Mouse (Mus musculus) limb, embryonic 14.5 days (tissue): Measurements from ENCODE around the gene Zfp865. TPM values are rescaled to one million over a fixed set of nuclear protein-coding genes. Genes with fewer than 3 reads are reported as not detected.
"Not testable (repeated sequence)": the region's sequence is repeated elsewhere in the genome, so short reads cannot be mapped to it uniquely, and the experiment has no call there.

Experiments used
- ATAC-seq: fragments of 200-750 bp; cut with Nextera tagmentation; 2 replicates; pipeline ENCODE4 v1.8.0; 2017; ENCODE audit warnings: low read depth, moderate number of reproducible peaks, moderate TSS enrichment; ENCODE audit not compliant: low FRiP score
- DNase-seq: peaks from one replicate; pipeline ENCODE4 v3.0.0-alpha.2; 2015; ENCODE audit warnings: low spot score
- H3K27ac ChIP-seq: fragments of 300-500 bp; sonication (generic); replicated peaks from 2 replicates; pipeline ENCODE4 v1.5.1; 2014; ENCODE audit warnings: low read depth, mild to moderate bottlenecking, low read length, moderate library complexity, mixed read lengths
- H3K27me3 ChIP-seq: fragments of 300-500 bp; sonication (generic); 2 replicates; pipeline ENCODE4 v1.6.1; 2014; ENCODE audit warnings: low read length, mixed read lengths; ENCODE audit not compliant: control insufficient read depth, insufficient read depth
- H3K36me3 ChIP-seq: fragments of 300-500 bp; sonication (generic); 2 replicates; pipeline ENCODE4 v1.6.1; 2014; ENCODE audit warnings: mild to moderate bottlenecking, low read length, moderate library complexity, mixed read lengths; ENCODE audit not compliant: control insufficient read depth, insufficient read depth
- H3K4me1 ChIP-seq: fragments of 300-500 bp; sonication (generic); 2 replicates; pipeline ENCODE4 v1.6.1; 2014; ENCODE audit warnings: antibody characterized with exemption, low read length, mixed read lengths; ENCODE audit not compliant: control insufficient read depth, insufficient read depth
- H3K4me2 ChIP-seq: fragments of 300-500 bp; sonication (generic); replicated peaks from 2 replicates; pipeline ENCODE4 v1.6.1; 2014; ENCODE audit warnings: low read depth, mild to moderate bottlenecking, low read length, moderate library complexity; ENCODE audit not compliant: severe bottlenecking
- H3K4me3 ChIP-seq: fragments of 300-500 bp; sonication (generic); replicated peaks from 2 replicates; pipeline ENCODE4 v1.5.1; 2014; ENCODE audit warnings: low read length
- H3K9ac ChIP-seq: fragments of 300-500 bp; sonication (generic); 2 replicates; pipeline ENCODE4 v1.6.1; 2014; ENCODE audit warnings: mild to moderate bottlenecking, low read depth, low read length, moderate library complexity; ENCODE audit not compliant: severe bottlenecking
- H3K9me3 ChIP-seq: fragments of 300-500 bp; sonication (generic); 2 replicates; pipeline ENCODE4 v1.6.1; 2016; ENCODE audit warnings: low read length; ENCODE audit not compliant: control insufficient read depth
- POLR2A ChIP-seq: fragments of 200-500 bp; IDR thresholded peaks from 2 replicates; pipeline ENCODE4 v1.8.0; 2012; ENCODE audit warnings: inconsistent platforms, mild to moderate bottlenecking, moderate library complexity, borderline replicate concordance; ENCODE audit not compliant: insufficient read depth, insufficient read length; ENCODE audit errors: extremely low read depth
- WGBS: fragments of 180-500 bp; shearing (Covaris S2); extraction: QIAGEN DNeasy Blood & Tissue Kit; methylation state at CpG from one replicate; pipeline ENCODE4 v1.1.7; 2014; 5-methylcytosine and 5-hydroxymethylcytosine counted together
- polyA plus RNA-seq, 2 experiments: library from polyadenylated mRNA; depleted of rRNA in 1 of 2; stranded (reverse) in 1 of 2; unstranded in 1 of 2; fragments of >200 nt; fragmentation: Nextera tagmentation in 1 of 2; extraction: Ambion mirVana in 1 of 2; gene quantifications; 2 replicates each; pipeline versions ENCODE4 v1.2.1 to v1.2.3; 2012 to 2014

The Zfp865 gene
- polyA plus RNA-seq, 2 experiments: 6.6 to 53.2 TPM

DNA sequence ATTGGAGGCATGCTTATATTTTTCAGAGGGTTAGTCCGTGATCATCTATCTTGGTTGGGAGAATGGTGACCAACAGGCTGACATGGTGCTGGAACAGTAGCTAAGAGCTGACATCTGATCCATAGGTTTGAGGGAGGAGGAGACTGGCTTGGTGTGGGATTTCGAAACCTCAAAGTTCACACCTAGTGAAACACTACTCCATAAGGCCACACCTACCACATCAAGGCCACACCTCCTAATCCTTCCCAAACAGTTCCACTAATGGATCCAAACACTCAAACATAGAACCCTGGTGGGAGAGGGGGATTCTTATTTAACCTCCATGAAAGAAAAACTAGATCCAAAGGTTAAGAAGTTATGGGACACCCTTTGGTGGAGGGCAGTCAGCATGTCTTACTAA is 3.3 kb upstream of the Zfp865 start:
- Histone ChIP-seq H3K27me3 (no peaks in the 10 kb centered on the region), H3K9ac (no peak overlapping the region), H3K27ac (no peak overlapping the region), H3K4me3 (no peak overlapping the region), H3K4me2 (no peak overlapping the region), H3K36me3 (peaks cover 11% of the 10 kb centered on the region), H3K9me3 (no peaks in the 10 kb centered on the region), H3K4me1 (peaks cover 17% of the 10 kb centered on the region)
- no peak for TF ChIP-seq POLR2A
- 99% methylated on average over 2 of the region's 2 CpGs for WGBS
- ATAC-seq (no peak), DNase-seq (no peak)

DNA sequence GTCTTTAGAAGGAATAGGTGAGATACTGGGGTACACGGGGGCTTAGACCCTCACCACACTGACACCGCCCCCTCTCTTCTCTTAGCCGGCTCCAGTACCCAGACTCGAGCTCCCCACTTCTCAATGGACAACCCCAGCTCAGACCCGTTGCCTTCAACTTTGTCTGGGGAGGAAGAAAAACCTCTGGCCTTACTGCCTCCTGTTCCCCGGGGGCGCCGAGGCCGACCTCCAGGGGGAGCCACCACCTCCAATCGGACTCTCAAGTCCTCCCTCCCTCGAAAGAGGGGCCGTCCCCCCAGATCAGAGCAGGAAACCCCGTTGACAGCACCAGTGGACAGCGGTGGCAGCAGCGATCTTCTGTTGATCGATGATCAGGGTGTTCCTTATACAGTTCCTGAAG is 2.8 kb upstream of the Zfp865 start:
- ATAC-seq (no peak), DNase-seq (no peak)
- H3K9ac ChIP-seq: no peak overlapping the region
- H3K4me3 ChIP-seq: no peak overlapping the region
- H3K36me3 ChIP-seq: peaks cover 11% of the 10 kb centered on the region
- H3K27me3 ChIP-seq: no peaks in the 10 kb centered on the region
- no peak overlapping the region for H3K27ac ChIP-seq
- H3K9me3 ChIP-seq: no peaks in the 10 kb centered on the region
- WGBS: 93% methylated on average over 16 of the region's 16 CpGs
- no peak overlapping the region for H3K4me2 ChIP-seq
- TF ChIP-seq POLR2A: no peak
- peaks cover 17% of the 10 kb centered on the region for H3K4me1 ChIP-seq

DNA sequence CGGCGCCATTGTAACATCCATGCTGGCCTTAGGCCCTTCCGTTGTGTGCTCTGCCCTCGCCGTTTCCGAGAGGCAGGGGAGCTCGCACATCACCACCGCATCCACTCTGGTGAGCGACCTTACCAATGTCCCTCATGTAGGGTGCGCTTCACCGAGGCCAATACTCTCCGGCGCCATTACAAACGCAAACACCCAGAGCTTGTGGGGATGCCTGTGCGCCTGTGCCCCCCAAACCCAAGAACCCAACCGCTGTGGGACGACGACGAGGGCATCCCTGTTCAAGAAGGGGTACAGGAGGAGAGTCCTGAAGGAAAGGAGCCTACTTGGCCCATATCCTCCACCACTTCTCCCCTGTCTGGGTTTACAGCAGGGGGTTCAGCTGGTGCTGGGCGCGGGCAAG is 2.2 kb upstream of the Zfp865 start:
- H3K27me3 ChIP-seq: no peaks in the 10 kb centered on the region
- peaks cover 17% of the 10 kb centered on the region for H3K4me1 ChIP-seq
- no peak for DNase-seq
- no peak overlapping the region for H3K4me2 ChIP-seq
- no peak for TF ChIP-seq POLR2A
- no peaks in the 10 kb centered on the region for H3K9me3 ChIP-seq
- H3K36me3 ChIP-seq: peaks cover 11% of the 10 kb centered on the region
- H3K9ac ChIP-seq: no peak overlapping the region
- ATAC-seq: no peak
- H3K27ac ChIP-seq: no peak overlapping the region
- no peak overlapping the region for H3K4me3 ChIP-seq
- 97% methylated on average over 21 of the region's 21 CpGs for WGBS

DNA sequence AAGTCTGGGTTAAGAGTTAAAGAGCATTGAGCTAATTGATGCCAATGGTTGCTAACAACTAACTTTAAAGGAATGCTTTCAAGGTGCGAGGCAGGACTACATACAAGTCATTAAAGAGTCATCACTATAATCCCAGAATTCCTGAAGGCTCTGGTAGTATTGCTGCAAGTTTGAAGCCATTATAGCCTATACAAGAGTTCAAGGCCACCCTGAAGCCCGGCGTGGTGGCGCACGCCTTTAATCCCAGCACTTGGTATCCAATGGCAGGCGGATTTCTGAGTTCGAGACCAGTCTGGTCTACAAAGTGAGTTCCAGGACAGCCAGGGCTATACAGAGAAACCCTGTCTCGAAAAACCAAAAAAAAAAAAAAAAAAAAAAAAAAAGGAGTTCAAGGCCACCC is 600 bp upstream of the Zfp865 start:
- peak overlapping the region; percentile 90 for H3K4me3 ChIP-seq
- WGBS: 20% methylated on average over 8 of the region's 8 CpGs
- DNase-seq, ATAC-seq, H3K27me3 ChIP-seq, H3K9me3 ChIP-seq: not testable (repeated sequence)
- peaks cover 15% of the 10 kb centered on the region for H3K4me1 ChIP-seq
- peaks cover 26% of the 10 kb centered on the region for H3K36me3 ChIP-seq
- peak overlapping the region; percentile 93; the same call in 1 of the 2 replicates for H3K9ac ChIP-seq
- H3K4me2 ChIP-seq: peak overlapping the region; percentile 50
- H3K27ac ChIP-seq: peak overlapping the region; percentile 95

DNA sequence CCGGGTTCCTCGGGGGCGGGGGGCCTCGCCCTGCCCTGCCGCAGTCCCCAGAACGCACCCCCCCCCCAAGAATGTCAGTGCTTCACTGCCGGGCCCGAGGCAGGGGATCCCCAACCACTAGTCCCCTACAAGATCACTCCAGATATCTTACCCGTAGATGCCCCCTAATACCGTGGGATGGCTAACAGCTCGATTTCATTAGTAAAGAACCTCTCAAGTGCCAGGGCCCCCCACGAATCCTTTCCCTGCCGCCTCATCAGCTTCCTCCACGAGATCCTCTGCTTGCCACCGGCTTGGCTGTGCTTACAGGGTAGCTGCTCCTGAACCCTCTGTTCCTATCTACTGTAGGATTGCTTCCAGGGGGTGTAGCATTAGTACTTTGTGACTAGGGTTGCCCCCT is 509 bp downstream of the Zfp865 start:
- peak overlapping the region; percentile 84 for H3K4me2 ChIP-seq
- H3K9ac ChIP-seq: peak overlapping the region; percentile 93
- WGBS: 0% methylated on average over 10 of the region's 15 CpGs
- no peaks in the 10 kb centered on the region for H3K27me3 ChIP-seq
- H3K27ac ChIP-seq: peak overlapping the region; percentile 95
- peaks cover 15% of the 10 kb centered on the region for H3K4me1 ChIP-seq
- no peak for DNase-seq
- no peak for ATAC-seq
- peak overlapping the region; percentile 90 for H3K4me3 ChIP-seq
- no peak for TF ChIP-seq POLR2A
- peaks cover 31% of the 10 kb centered on the region for H3K36me3 ChIP-seq
- no peaks in the 10 kb centered on the region for H3K9me3 ChIP-seq

DNA sequence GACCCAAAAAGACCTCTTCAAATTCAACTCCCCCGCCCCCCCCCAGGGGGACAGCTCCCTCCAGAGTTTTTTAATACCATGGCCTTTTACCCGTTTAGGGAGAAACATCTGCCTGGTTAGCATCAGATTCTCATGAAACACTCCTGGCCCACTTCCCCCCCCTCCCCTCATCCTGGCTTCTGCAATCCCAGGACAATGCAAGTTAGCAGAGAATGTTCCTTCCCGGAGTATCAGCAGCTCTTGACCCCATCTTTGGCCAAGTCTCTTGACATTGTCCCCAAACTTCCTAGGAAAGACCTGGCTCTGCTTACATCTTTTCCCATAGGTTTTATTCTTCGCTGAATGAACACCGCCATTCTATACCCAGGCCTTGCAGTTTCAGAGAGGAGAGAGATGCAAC is 1.0 kb downstream of the Zfp865 start:
- peak overlapping the region; percentile 93 for H3K9ac ChIP-seq
- H3K36me3 ChIP-seq: peaks cover 36% of the 10 kb centered on the region
- TF ChIP-seq POLR2A: no peak
- no peaks in the 10 kb centered on the region for H3K9me3 ChIP-seq
- H3K4me1 ChIP-seq: peaks cover 15% of the 10 kb centered on the region
- H3K4me3 ChIP-seq: peak overlapping the region; percentile 90
- H3K27me3 ChIP-seq: no peaks in the 10 kb centered on the region
- H3K27ac ChIP-seq: peak overlapping the region; percentile 95
- ATAC-seq: no peak
- H3K4me2 ChIP-seq: peak overlapping the region; percentile 84
- DNase-seq: no peak
- 44% methylated on average over 5 of the region's 5 CpGs for WGBS
